Mouse (Mus musculus) cerebellum, adult 9-11 months (tissue): ENCODE measurements around the gene Brk1.
A peak's percentile ranks its signal among the peaks of the same experiment; 100 is the strongest.

Experiments used
- DNase-seq: peaks from one replicate; pipeline ENCODE4 v3.0.0; 2022

Gene Brk1

GRCm38 (mm10) chr6:113604432-113605223 is at the start of gene Brk1:
Brk1 (plus strand) TSS chr6:113604772.
- DNase-seq, result peak; percentile 94

GRCm38 (mm10) chr6:113559736-113560135 is 44.8 kb upstream of the Brk1 start:
- DNase-seq, result no peak

GRCm38 (mm10) chr6:113564557-113564956 is 40.0 kb upstream of the Brk1 start:
- no peak for DNase-seq

- no peak for DNase-seq
Observed at GRCm38 (mm10) chr6:113576044-113576443, 28.5 kb upstream of the Brk1 start.

- no peak for DNase-seq
Observed at GRCm38 (mm10) chr6:113579306-113579705, 25.3 kb upstream of the Brk1 start.

- no peak for DNase-seq
Observed at GRCm38 (mm10) chr6:113583023-113583422, 21.5 kb upstream of the Brk1 start.

- DNase-seq, result no peak
Observed at GRCm38 (mm10) chr6:113585065-113585464, 19.5 kb upstream of the Brk1 start.

GRCm38 (mm10) chr6:113586466-113587183 is 17.9 kb upstream of the Brk1 start:
- no peak for DNase-seq

GRCm38 (mm10) chr6:113592637-113593036 is 11.9 kb upstream of the Brk1 start:
- DNase-seq, result no peak

GRCm38 (mm10) chr6:113597945-113598344 is 6.6 kb upstream of the Brk1 start:
- DNase-seq, result no peak

GRCm38 (mm10) chr6:113599833-113600232 is 4.7 kb upstream of the Brk1 start:
- DNase-seq, result no peak

- DNase-seq, result no peak
Observed at GRCm38 (mm10) chr6:113600543-113601139, 3.9 kb upstream of the Brk1 start, which contains the start of gene Fancd2os. Fancd2os (minus strand) TSS chr6:113600715.

GRCm38 (mm10) chr6:113602821-113603220 is 1.8 kb upstream of the Brk1 start:
- DNase-seq, result no peak

GRCm38 (mm10) chr6:113603993-113604392 is 579 bp upstream of the Brk1 start:
- no peak for DNase-seq

- DNase-seq, result no peak
Observed at GRCm38 (mm10) chr6:113605224-113605545, 613 bp downstream of the Brk1 start.

GRCm38 (mm10) chr6:113608871-113609270 is 4.3 kb downstream of the Brk1 start:
- no peak for DNase-seq

- no peak for DNase-seq
Observed at GRCm38 (mm10) chr6:113609293-113609692, 4.7 kb downstream of the Brk1 start.

- DNase-seq, result no peak
Observed at GRCm38 (mm10) chr6:113612258-113612969, 7.8 kb downstream of the Brk1 start.

GRCm38 (mm10) chr6:113614152-113614551 is 9.6 kb downstream of the Brk1 start:
- DNase-seq, result no peak

GRCm38 (mm10) chr6:113614997-113615396 is 10.4 kb downstream of the Brk1 start:
- no peak for DNase-seq

GRCm38 (mm10) chr6:113615489-113615888 is 10.9 kb downstream of the Brk1 start:
- DNase-seq, result no peak

GRCm38 (mm10) chr6:113623386-113623785 is 18.8 kb downstream of the Brk1 start:
- DNase-seq, result peak; percentile 29
